Mouse (Mus musculus) olfactory bulb, adult 2 months (tissue): ENCODE data around the gene Cald1.

ENCODE experiments used
- CTCF ChIP-seq: fragments of 200-500 bp; IDR thresholded peaks from 2 replicates; pipeline ENCODE4 v1.5.1; 2012; ENCODE audit warnings: low read depth, mild to moderate bottlenecking, low read length, moderate library complexity; ENCODE audit not compliant: insufficient read depth
- POLR2A ChIP-seq: fragments of 200-500 bp; IDR thresholded peaks from 2 replicates; pipeline ENCODE4 v1.6.1; 2012; ENCODE audit warnings: mild to moderate bottlenecking, low read depth, low read length, moderate library complexity; ENCODE audit not compliant: insufficient read depth

DNA sequence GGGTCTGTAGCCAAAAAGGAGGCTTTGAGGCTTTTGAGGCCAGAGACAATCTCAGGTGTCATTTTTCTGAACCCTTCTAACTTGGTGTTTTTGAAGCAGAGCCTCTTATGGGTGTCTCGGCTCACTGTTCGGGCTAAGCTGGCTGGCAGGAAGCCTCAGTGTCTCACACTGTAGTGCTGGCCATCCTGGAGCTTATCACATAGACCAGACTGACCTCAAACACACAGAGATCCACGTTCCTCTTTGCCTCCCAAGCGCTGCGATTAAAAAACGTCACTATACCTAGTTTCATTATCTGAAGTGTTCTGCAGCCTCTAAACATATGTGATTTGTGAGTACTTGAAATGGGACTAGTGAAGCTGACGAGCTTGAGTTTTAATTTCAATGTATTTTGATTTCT is 76.1 kb downstream of the Cald1 start:
- TF ChIP-seq CTCF = no peak
- no peak for TF ChIP-seq POLR2A
